ENCODE assay signal across 14 mouse cellular contexts in genomic region chr4:129021886-129022285, GRCm38 (mm10).
"Had no signal": no experiment of that assay in that cellular context is flagged by ENCODE, and none has a peak within 500 bp of the region (broad histone marks: within the 10 kb centered on the region; RNA-seq: fewer than 3 reads in every experiment).

No protein-coding gene starts in this region.

- H3K27me3 ChIP-seq: limb, embryonic 15.5 days; midbrain, embryonic 15.5 days; neural tube, embryonic 13.5 days had no signal

- H3K9ac ChIP-seq: limb, embryonic 15.5 days; liver, embryonic 12.5 days; lung, embryonic 14.5 days; midbrain, embryonic 15.5 days; neural tube, embryonic 13.5 days had no signal

- H3K4me2 ChIP-seq: limb, embryonic 15.5 days; liver, embryonic 12.5 days; lung, embryonic 14.5 days; midbrain, embryonic 11.5 days; midbrain, embryonic 15.5 days; neural tube, embryonic 13.5 days had no signal

- ATAC-seq: liver, embryonic 12.5 days; midbrain, embryonic 15.5 days had no signal

- H3K36me3 ChIP-seq: limb, embryonic 15.5 days; liver, embryonic 12.5 days; midbrain, embryonic 15.5 days; neural tube, embryonic 13.5 days had no signal

- H3K27ac ChIP-seq: kidney, postnatal 0 days; limb, embryonic 15.5 days; liver, embryonic 12.5 days; midbrain, embryonic 15.5 days had no signal

- DNase-seq: kidney, adult 9 months; kidney, postnatal 36 days; layer of hippocampus, adult 9-11 months; layer of hippocampus, postnatal 36 days; lung, embryonic 14.5 days; retina, postnatal 1 day; right cerebral cortex, postnatal 4 days; thymus, postnatal 4 days had no signal

- H3K9me3 ChIP-seq: limb, embryonic 15.5 days; liver, embryonic 12.5 days; midbrain, embryonic 15.5 days; neural tube, embryonic 13.5 days had no signal

- H3K4me3 ChIP-seq: limb, embryonic 15.5 days; liver, embryonic 12.5 days; midbrain, embryonic 15.5 days; neural tube, embryonic 13.5 days had no signal
